Mouse (Mus musculus) liver, embryonic 12.5 days (tissue): ENCODE data around the gene Hjurp. TPM values are rescaled to one million over a fixed set of nuclear protein-coding genes. Genes with fewer than 3 reads are reported as not detected.

ENCODE experiments used
- ATAC-seq: fragments of 200-750 bp; cut with Nextera tagmentation; 2 replicates; pipeline ENCODE4 v1.8.0; 2017; ENCODE audit warnings: moderate number of reproducible peaks, mild to moderate bottlenecking, moderate library complexity
- H3K27ac ChIP-seq: fragments of 300-500 bp; sonication (generic); 2 replicates; pipeline ENCODE4 v1.5.1; 2016; ENCODE audit warnings: mild to moderate bottlenecking
- H3K27me3 ChIP-seq: fragments of 300-500 bp; sonication (generic); replicated peaks from 2 replicates; pipeline ENCODE4 v1.6.1; 2016; ENCODE audit warnings: mild to moderate bottlenecking, moderate library complexity
- H3K36me3 ChIP-seq: fragments of 300-500 bp; sonication (generic); 2 replicates; pipeline ENCODE4 v1.6.1; 2016; ENCODE audit warnings: mild to moderate bottlenecking, moderate library complexity
- H3K4me1 ChIP-seq: fragments of 300-500 bp; sonication (generic); 2 replicates; pipeline ENCODE4 v1.6.1; 2016
- H3K4me2 ChIP-seq: fragments of 300-500 bp; sonication (generic); 2 replicates; pipeline ENCODE4 v1.6.1; 2016; ENCODE audit warnings: mild to moderate bottlenecking, moderate library complexity
- H3K4me3 ChIP-seq: fragments of 300-500 bp; sonication (generic); 2 replicates; pipeline ENCODE4 v1.5.1; 2016; ENCODE audit warnings: mild to moderate bottlenecking, moderate library complexity
- H3K9ac ChIP-seq: fragments of 300-500 bp; sonication (generic); 2 replicates; pipeline ENCODE4 v1.6.1; 2016; ENCODE audit warnings: mild to moderate bottlenecking, moderate library complexity
- H3K9me3 ChIP-seq: fragments of 300-500 bp; sonication (generic); replicated peaks from 2 replicates; pipeline ENCODE4 v1.6.1; 2016; ENCODE audit warnings: mild to moderate bottlenecking, moderate library complexity
- WGBS: fragments of 180-500 bp; shearing (Covaris S2); methylation state at CpG from one replicate; pipeline ENCODE4 v1.1.7; 2016; ENCODE audit not compliant: insufficient replicate concordance; 5-methylcytosine and 5-hydroxymethylcytosine counted together
- polyA plus RNA-seq: library from polyadenylated mRNA; unstranded; fragments of >200 nt; fragmentation: Nextera tagmentation; extraction: Ambion mirVana; gene quantifications from 2 replicates; pipeline ENCODE4 v1.2.1, GENCODE M21; 2016

The Hjurp gene
- polyA plus RNA-seq, 1 experiment from 2014 or later, result 106 TPM

DNA sequence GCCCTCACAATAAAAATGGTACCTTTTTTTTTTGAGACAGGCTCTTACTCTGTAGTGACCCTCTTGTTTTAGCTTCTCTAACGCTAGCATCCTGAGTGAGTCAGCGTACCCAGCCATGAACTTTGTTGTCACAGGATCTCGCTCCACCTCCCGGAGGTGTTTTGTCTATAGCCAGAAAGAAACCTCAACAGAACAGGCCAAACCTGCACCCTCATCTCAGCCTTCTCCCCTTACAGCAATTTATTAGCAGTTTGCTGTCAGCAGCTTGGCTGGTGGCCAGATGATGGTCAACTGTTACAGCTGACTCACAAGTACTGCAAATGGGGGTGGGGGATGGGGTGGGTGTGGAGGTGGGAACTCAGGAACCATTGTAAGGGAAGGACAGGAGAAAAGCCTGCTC, 15.2 kb downstream of the Hjurp start:
- ATAC-seq, result no peak
- 83% methylated on average over 4 of the region's 4 CpGs for WGBS

DNA sequence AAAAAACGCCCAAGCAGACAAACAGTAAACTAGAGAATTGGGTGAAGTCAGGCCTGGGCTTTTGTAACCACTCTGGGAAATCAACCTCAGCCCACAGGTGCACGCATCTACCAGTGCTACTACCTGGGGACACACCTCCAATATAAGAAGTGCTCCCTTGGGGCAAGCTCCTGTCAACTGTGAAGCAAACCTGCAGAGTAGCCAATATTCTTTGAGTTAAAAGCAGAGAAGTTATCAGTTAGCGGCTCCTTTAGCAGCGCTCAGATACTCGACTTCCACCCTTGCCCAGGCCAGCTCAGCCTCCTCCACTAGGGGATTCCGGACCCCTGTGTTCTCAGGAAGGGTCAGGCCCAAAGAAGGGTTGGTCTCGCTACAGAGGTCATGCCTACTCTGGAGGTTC, 15.7 kb downstream of the Hjurp start:
- Histone ChIP-seq H3K36me3 (peaks cover 71% of the 10 kb centered on the region), H3K4me1 (peaks cover 39% of the 10 kb centered on the region), H3K27me3 (no peaks in the 10 kb centered on the region), H3K9me3 (no peaks in the 10 kb centered on the region; the same call in 1 of the 2 replicates), H3K27ac (0 out of 2 replicates have a peak overlapping the region, but pooled peaks have one; percentile 0), H3K4me2 (no peak overlapping the region), H3K9ac (no peak overlapping the region), H3K4me3 (no peak overlapping the region)
- ATAC-seq, result peak; percentile 1
- 72% methylated on average over 7 of the region's 7 CpGs for WGBS

More for the DNA sequence above, 15.2 kb downstream of the Hjurp start:
- Histone ChIP-seq H3K9ac (no peak overlapping the region), H3K27ac (no peak overlapping the region), H3K4me2 (no peak overlapping the region), H3K4me3 (no peak overlapping the region), H3K4me1 (peaks cover 39% of the 10 kb centered on the region), H3K27me3 (no peaks in the 10 kb centered on the region), H3K9me3 (no peaks in the 10 kb centered on the region), H3K36me3 (peaks cover 76% of the 10 kb centered on the region)

DNA sequence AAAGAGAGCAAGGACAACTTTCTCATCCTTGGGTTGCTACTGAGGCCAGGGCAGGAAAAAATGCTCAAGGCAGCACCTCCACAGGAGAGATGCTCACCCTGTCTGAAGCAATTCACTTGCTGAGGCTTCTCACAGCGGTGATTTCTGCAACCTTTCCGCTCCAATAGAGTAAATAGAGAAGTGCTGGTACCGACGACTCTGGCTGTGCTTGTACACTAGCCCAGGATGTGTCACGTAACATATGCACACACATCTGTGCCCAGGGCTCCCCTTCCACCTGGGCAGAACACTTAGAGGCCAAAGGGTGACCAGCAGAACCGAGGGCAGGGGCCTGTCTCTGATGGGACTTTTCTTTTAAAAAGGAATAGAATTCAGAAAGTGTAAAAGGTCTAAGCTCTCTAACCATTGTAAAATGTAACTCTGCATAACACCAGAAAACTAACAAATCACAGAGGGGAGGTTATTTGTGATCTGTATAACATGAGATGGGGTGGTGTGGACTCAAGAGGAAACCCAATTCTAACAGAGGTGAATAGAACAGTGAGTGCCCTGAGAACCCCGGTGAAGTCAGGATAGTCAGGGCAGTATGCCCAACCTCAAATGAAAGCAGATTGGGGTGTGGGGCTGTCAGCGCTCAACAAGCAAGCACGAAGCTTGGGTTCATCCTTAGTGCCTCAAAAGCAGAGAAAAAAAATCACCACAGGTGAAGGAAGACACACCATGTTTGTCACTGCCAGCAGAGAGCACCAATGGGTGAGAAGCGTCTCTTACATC, 16.6 kb downstream of the Hjurp start:
- no peak overlapping the region for H3K4me3 ChIP-seq
- no peaks in the 10 kb centered on the region for H3K27me3 ChIP-seq
- H3K4me1 ChIP-seq, result peaks cover 39% of the 10 kb centered on the region
- no peak overlapping the region for H3K27ac ChIP-seq
- H3K9ac ChIP-seq, result no peak overlapping the region
- ATAC-seq, result no peak
- no peak overlapping the region for H3K4me2 ChIP-seq
- WGBS, result 74% methylated on average over 10 of the region's 10 CpGs
- peaks cover 8% of the 10 kb centered on the region; the same call in 1 of the 2 replicates for H3K9me3 ChIP-seq
- peaks cover 62% of the 10 kb centered on the region for H3K36me3 ChIP-seq

DNA sequence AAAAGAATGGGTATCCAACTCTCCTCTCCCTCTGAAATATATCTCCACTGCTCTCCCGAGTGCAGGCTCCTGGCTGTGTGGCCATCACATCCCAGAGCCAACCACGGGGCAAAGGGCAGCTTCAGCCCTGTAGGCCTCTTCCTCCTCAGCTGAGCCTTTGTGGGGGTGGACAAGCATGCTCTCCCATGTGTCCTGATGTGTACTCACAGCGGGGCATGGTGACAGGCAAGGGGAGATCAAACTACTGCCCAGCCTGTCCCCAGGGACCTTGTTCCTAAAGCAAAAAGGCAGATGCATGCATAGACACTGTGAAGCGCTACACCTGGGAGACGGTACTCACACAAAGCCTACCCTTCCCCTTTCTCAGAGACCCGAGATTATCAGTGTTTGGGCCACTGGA, 17.3 kb downstream of the Hjurp start:
- H3K4me3 ChIP-seq, result no peak overlapping the region
- peaks cover 55% of the 10 kb centered on the region for H3K36me3 ChIP-seq
- WGBS, result 65% methylated on average over 6 of the region's 6 CpGs
- H3K4me1 ChIP-seq, result peaks cover 39% of the 10 kb centered on the region
- peak; percentile 46 for ATAC-seq
- no peak overlapping the region for H3K4me2 ChIP-seq
- no peak overlapping the region for H3K27ac ChIP-seq
- H3K27me3 ChIP-seq, result no peaks in the 10 kb centered on the region
- no peak overlapping the region for H3K9ac ChIP-seq
- H3K9me3 ChIP-seq, result peaks cover 15% of the 10 kb centered on the region

DNA sequence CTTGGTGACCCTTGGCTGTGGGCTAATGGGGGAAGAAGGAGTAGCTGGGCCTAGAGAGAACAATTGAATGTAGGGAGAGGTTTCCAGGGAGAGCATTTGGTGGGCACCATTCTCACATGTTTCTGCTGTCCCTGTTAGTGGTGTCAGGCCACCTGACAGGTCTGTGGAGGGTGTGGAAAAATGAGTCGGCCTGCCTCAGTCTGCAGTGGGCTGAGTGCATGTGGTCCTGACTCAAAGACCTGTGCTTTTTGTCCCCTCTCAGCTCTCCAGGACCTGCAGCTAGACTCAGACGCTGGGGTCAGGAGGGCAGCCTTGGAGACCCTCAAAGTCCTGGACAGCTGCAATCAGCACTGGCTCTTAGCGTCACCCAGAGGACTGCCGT, 17.8 kb downstream of the Hjurp start:
- Histone ChIP-seq H3K27me3 (no peaks in the 10 kb centered on the region), H3K9me3 (peaks cover 19% of the 10 kb centered on the region), H3K9ac (no peak overlapping the region), H3K4me2 (no peak overlapping the region), H3K4me1 (peaks cover 39% of the 10 kb centered on the region), H3K36me3 (peaks cover 50% of the 10 kb centered on the region), H3K4me3 (no peak overlapping the region), H3K27ac (0 out of 2 replicates have a peak overlapping the region, but pooled peaks have one; percentile 0)
- WGBS, result 69% methylated on average over 4 of the region's 4 CpGs
- ATAC-seq, result peak; percentile 5; the same call in 1 of the 2 replicates

DNA sequence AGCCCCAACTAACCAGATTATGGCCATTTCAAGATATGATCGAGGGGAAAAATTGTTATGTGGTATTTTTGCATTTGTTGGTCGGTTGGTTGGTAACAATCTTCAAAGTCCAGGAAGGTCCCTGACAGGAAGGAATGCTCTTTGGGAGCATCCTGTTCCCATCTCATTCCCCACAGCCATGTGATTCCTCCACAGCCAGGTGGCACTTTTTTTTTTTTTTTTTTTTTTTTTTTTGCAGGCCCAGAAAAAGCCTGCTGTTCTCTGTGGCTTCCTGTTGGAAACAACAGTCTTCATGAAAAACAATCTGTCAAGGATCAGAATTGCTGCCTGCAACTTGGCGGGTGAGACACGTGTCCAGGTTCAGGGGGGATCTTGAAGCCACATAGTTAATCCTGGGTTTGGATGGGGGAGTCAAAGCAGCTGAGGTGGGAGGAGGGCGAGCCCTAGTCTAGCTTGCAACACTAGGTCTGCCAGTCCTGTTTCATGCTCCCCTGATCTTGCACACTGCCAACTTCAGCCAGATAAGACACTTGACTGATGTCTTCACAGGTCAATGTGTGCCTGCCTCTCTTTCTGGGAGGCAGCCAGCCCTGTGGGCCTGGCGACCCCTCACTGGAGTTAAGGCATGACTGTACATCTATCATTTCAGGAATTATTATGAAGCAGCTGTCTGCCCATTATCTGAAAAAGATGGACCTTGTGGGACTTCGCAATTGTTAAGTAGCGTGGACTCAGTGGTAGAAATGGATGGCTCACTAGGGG, 18.4 kb downstream of the Hjurp start:
- Histone ChIP-seq H3K4me3 (no peak overlapping the region), H3K4me1 (peaks cover 39% of the 10 kb centered on the region), H3K9me3 (peaks cover 25% of the 10 kb centered on the region), H3K27me3 (no peaks in the 10 kb centered on the region), H3K27ac (no peak overlapping the region), H3K9ac (no peak overlapping the region), H3K36me3 (peaks cover 44% of the 10 kb centered on the region), H3K4me2 (no peak overlapping the region)
- WGBS, result 56% methylated on average over 8 of the region's 8 CpGs
- peak; percentile 5; the same call in 1 of the 2 replicates for ATAC-seq

DNA sequence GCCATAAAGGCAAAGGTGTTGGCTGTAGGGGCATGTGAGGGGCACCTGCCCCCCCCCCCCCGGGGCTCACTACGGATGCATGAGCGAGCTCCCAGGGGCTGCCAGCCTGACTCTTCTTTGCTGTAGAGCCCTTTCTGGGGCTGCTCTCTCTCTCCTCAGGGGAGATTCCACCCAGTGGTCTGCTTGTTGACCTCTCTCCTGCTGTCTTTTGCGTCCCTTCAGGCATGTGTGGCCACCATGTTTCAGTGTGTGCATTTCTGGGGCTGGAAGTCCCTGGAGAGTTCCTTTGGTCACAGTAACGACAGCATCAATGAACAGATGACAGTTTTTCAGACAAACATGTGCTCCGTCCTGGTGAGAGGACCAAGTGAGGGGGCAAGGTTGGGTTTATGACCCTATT, 19.1 kb downstream of the Hjurp start:
- no peak overlapping the region for H3K27ac ChIP-seq
- H3K4me3 ChIP-seq, result no peak overlapping the region
- peaks cover 39% of the 10 kb centered on the region for H3K4me1 ChIP-seq
- H3K9ac ChIP-seq, result no peak overlapping the region
- H3K9me3 ChIP-seq, result peaks cover 25% of the 10 kb centered on the region
- ATAC-seq, result no peak
- H3K27me3 ChIP-seq, result no peaks in the 10 kb centered on the region
- H3K4me2 ChIP-seq, result no peak overlapping the region
- WGBS, result 60% methylated on average over 6 of the region's 6 CpGs
- peaks cover 37% of the 10 kb centered on the region for H3K36me3 ChIP-seq

DNA sequence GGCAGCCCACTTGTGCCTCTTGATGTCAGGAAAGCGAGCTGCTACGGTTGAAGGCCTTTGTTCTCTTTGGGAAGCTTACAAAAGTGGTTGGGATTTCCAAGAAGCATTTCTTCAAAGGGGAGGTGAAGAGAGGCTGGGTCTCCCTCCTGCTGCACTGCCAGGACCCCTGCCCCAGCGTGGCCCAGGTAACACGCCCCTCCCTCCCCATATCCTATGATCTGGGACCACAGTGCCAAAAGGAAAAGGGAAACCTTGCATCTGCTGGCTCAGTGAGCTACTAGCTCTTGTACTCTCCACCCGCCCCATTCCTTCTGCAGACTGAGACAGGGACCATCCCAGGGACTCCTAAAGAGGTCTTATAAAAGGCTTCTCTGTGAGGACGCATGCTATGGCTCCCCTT, 19.8 kb downstream of the Hjurp start:
- 68% methylated on average over 6 of the region's 6 CpGs for WGBS
- Histone ChIP-seq H3K9me3 (peaks cover 30% of the 10 kb centered on the region), H3K4me3 (no peak overlapping the region), H3K27me3 (no peaks in the 10 kb centered on the region), H3K9ac (no peak overlapping the region), H3K4me2 (no peak overlapping the region), H3K36me3 (peaks cover 30% of the 10 kb centered on the region), H3K27ac (no peak overlapping the region), H3K4me1 (peaks cover 36% of the 10 kb centered on the region)
- ATAC-seq, result no peak

DNA sequence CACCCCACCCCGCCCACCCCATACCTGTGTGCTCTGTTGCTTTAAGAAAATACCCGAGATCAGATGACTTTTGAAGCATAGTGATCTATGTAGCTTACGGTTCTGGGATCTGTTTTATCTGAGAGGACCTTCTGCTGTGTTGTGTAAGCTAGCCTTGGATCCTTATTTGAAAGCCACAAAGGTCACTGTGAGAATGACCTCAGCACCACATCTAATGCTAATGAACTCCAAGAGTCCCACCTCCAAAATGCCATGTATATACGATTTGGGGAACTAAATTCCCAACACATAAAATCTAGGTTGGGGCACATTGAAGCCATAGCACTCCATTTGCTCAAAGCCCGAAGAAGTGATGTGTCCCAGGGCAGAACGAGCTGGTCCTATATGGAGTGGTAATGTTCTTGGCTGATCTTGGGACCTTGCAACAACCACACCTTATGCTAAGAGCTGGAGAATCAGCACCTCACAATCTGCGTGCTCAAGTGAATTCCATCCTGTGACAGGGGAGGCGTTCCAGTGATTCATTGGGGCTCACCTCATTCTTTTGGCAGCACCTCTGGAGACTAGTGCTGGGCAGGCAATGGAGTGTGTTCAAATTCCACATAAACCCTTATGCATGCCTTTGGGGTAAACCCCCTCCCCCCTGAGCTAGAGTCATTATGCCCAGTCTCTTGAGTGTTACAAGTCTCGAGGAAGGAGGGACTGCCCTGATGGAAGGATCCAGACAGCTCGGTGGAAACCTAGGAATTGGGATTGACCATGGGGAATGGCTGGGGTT, 20.4 kb downstream of the Hjurp start:
- 63% methylated on average over 10 of the region's 10 CpGs for WGBS
- Histone ChIP-seq H3K27me3 (no peaks in the 10 kb centered on the region), H3K36me3 (peaks cover 24% of the 10 kb centered on the region), H3K4me2 (no peak overlapping the region), H3K4me1 (peaks cover 30% of the 10 kb centered on the region), H3K9me3 (peaks cover 36% of the 10 kb centered on the region), H3K27ac (no peak overlapping the region), H3K4me3 (no peak overlapping the region), H3K9ac (no peak overlapping the region)
- no peak for ATAC-seq

DNA sequence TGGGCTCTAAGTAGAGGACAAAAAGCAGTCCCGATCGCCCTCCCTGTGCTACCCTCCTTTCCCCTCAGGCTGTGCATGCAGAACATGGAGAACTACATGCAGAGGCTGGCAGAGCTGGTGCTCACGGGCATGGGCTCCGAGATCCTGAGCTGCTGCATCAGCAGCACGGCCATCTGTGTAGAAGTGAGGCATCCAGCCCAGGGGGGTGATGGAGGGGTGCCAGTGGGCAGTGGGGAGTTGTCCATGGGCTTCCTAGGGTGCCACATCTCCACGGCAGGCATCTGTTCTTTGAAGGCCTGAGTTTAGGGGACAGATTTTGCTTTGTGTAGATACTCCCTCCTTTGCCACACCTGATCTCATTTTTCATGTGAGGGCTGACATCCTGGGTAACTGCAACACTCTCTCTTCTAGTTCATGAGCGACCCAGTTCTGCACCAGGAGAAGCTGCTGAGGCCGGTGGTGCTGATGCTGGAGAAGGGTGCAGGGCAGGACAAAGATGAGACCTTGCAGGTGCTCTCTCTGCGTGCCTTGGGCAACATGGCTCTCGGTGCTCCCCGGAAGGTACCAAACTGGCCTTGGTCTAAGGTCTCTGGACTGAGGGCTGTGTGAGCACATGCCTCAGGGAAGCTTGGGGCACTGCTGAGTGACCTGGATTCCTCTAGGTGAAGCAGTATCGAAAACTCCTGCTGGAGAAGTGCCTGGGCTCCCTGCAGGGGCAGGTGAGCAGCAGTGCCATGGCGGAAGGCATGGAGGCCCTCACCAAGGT, 21.3 kb downstream of the Hjurp start:
- H3K4me2 ChIP-seq, result no peak overlapping the region
- H3K9me3 ChIP-seq, result peaks cover 38% of the 10 kb centered on the region
- ATAC-seq, result no peak
- H3K27ac ChIP-seq, result no peak overlapping the region
- no peaks in the 10 kb centered on the region for H3K27me3 ChIP-seq
- WGBS, result 66% methylated on average over 13 of the region's 13 CpGs
- no peak overlapping the region for H3K4me3 ChIP-seq
- H3K9ac ChIP-seq, result no peak overlapping the region
- H3K36me3 ChIP-seq, result peaks cover 15% of the 10 kb centered on the region
- peaks cover 22% of the 10 kb centered on the region for H3K4me1 ChIP-seq

DNA sequence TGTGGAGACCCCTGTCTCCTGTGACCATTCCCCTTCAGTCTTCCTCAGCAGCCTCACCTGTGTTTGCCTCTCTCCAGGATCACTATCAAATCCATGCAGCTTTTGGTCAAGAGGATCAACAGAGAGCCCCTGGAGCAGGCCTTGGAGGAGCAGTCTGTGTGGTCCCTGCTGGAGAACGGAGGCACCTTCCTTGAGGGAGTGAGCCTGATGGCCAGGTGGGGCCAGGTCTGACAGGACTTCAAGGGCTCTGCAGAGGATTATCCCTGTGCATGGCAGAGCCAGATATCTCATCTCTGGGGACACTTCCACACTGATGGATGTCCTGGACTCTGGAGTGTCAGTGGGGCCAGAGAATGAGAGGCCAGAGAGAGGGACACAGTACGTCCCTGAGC, 22.0 kb downstream of the Hjurp start:
- H3K9me3 ChIP-seq, result peaks cover 45% of the 10 kb centered on the region
- H3K4me2 ChIP-seq, result no peak overlapping the region
- no peaks in the 10 kb centered on the region for H3K27me3 ChIP-seq
- H3K36me3 ChIP-seq, result peaks cover 8% of the 10 kb centered on the region
- no peak for ATAC-seq
- H3K9ac ChIP-seq, result no peak overlapping the region
- 46% methylated on average over 2 of the region's 2 CpGs for WGBS
- peaks cover 15% of the 10 kb centered on the region for H3K4me1 ChIP-seq
- H3K4me3 ChIP-seq, result no peak overlapping the region
- no peak overlapping the region for H3K27ac ChIP-seq
